ENCODE assay signal across 10 mouse cellular contexts in genomic region chr10:120810053-120810696, GRCm38 (mm10).
DNase-seq lines count a peak whose midpoint lies in the region; ATAC-seq lines count a peak whose summit lies in the region.
"Had no signal": no experiment of that assay in that cellular context is flagged by ENCODE, and none has a peak within 500 bp of the region (broad histone marks: within the 10 kb centered on the region; RNA-seq: fewer than 3 reads in every experiment).

No protein-coding gene starts in this region.

- no peak overlapping the region for H3K4me2 ChIP-seq in intestine, embryonic 15.5 days (replicated peaks)
- H3K4me2 ChIP-seq in intestine, embryonic 16.5 days (ENCODE audit: low read depth, low read length) = no peak overlapping the region
- H3K4me2 ChIP-seq in embryonic facial prominence, embryonic 12.5 days (replicated peaks) = no peak overlapping the region
- 0 out of 2 replicates have a peak overlapping the region, but pooled peaks have one; percentile 2 for H3K4me2 ChIP-seq in limb, embryonic 13.5 days (replicated peaks)
- H3K4me2 ChIP-seq: liver, embryonic 15.5 days had no signal

- H3K9me3 ChIP-seq in intestine, embryonic 15.5 days = no peaks in the 10 kb centered on the region
- no peaks in the 10 kb centered on the region for H3K9me3 ChIP-seq in intestine, embryonic 16.5 days (ENCODE audit: control insufficient read depth, low read length)
- no peaks in the 10 kb centered on the region for H3K9me3 ChIP-seq in embryonic facial prominence, embryonic 12.5 days
- H3K9me3 ChIP-seq in limb, embryonic 13.5 days = no peaks in the 10 kb centered on the region
- H3K9me3 ChIP-seq: liver, embryonic 15.5 days had no signal

- H3K4me3 ChIP-seq in intestine, embryonic 15.5 days (replicated peaks) = no peak overlapping the region
- no peak overlapping the region for H3K4me3 ChIP-seq in intestine, embryonic 16.5 days (ENCODE audit: low read length)
- no peak overlapping the region for H3K4me3 ChIP-seq in embryonic facial prominence, embryonic 12.5 days
- H3K4me3 ChIP-seq in limb, embryonic 13.5 days = no peak overlapping the region
- H3K4me3 ChIP-seq: liver, embryonic 15.5 days had no signal

- no peak overlapping the region for H3K9ac ChIP-seq in intestine, embryonic 15.5 days
- no peak overlapping the region for H3K9ac ChIP-seq in intestine, embryonic 16.5 days (ENCODE audit: low read depth, low read length)
- no peak overlapping the region for H3K9ac ChIP-seq in embryonic facial prominence, embryonic 12.5 days
- no peak overlapping the region for H3K9ac ChIP-seq in limb, embryonic 13.5 days
- H3K9ac ChIP-seq: liver, embryonic 15.5 days had no signal

- WGBS in intestine, embryonic 15.5 days = 40% methylated on average over 14 of the region's 14 CpGs
- 40% methylated on average over 14 of the region's 14 CpGs for WGBS in intestine, embryonic 16.5 days
- WGBS in embryonic facial prominence, embryonic 12.5 days = 22% methylated on average over 14 of the region's 14 CpGs
- 19% methylated on average over 14 of the region's 14 CpGs for WGBS in limb, embryonic 13.5 days

- no peaks in the 10 kb centered on the region for H3K27me3 ChIP-seq in intestine, embryonic 15.5 days (replicated peaks)
- H3K27me3 ChIP-seq in intestine, embryonic 16.5 days (replicated peaks; ENCODE audit: control insufficient read depth, insufficient read depth, low read length) = no peaks in the 10 kb centered on the region
- H3K27me3 ChIP-seq in embryonic facial prominence, embryonic 12.5 days = no peaks in the 10 kb centered on the region
- H3K27me3 ChIP-seq in limb, embryonic 13.5 days = no peaks in the 10 kb centered on the region
- H3K27me3 ChIP-seq: liver, embryonic 15.5 days had no signal

- H3K4me1 ChIP-seq in intestine, embryonic 15.5 days (replicated peaks) = peaks cover 24% of the 10 kb centered on the region; the same call in 1 of the 2 replicates
- peaks cover 23% of the 10 kb centered on the region for H3K4me1 ChIP-seq in intestine, embryonic 16.5 days (ENCODE audit: control insufficient read depth, insufficient read depth, low read length)
- peaks cover 30% of the 10 kb centered on the region for H3K4me1 ChIP-seq in embryonic facial prominence, embryonic 12.5 days
- peaks cover 41% of the 10 kb centered on the region for H3K4me1 ChIP-seq in limb, embryonic 13.5 days

- no peaks in the 10 kb centered on the region for H3K36me3 ChIP-seq in intestine, embryonic 15.5 days
- H3K36me3 ChIP-seq in intestine, embryonic 16.5 days (ENCODE audit: control insufficient read depth, insufficient read depth, low read length) = no peaks in the 10 kb centered on the region
- H3K36me3 ChIP-seq in embryonic facial prominence, embryonic 12.5 days = no peaks in the 10 kb centered on the region; the same call in 1 of the 2 replicates
- no peaks in the 10 kb centered on the region for H3K36me3 ChIP-seq in limb, embryonic 13.5 days
- H3K36me3 ChIP-seq: liver, embryonic 15.5 days had no signal

- no peak for ATAC-seq in intestine, embryonic 15.5 days
- no peak for ATAC-seq in intestine, embryonic 16.5 days
- ATAC-seq in embryonic facial prominence, embryonic 12.5 days (ENCODE audit: insufficient number of reproducible peaks, insufficient read depth, low FRiP score, low TSS enrichment) = no peak
- ATAC-seq in limb, embryonic 13.5 days (ENCODE audit: low FRiP score, low read depth) = no peak

- peak; percentile 70 for DNase-seq in NIH3T3 (ENCODE audit: low read depth)
- DNase-seq in cerebellum, postnatal 14 days = no peak
- no peak for DNase-seq in right cerebral cortex, adult 18-20 months
- DNase-seq: adrenal gland, postnatal 25 days; cerebellum, adult 2 months had no signal

- H3K27ac ChIP-seq in intestine, embryonic 15.5 days = peak overlapping the region; percentile 32
- H3K27ac ChIP-seq in intestine, embryonic 16.5 days (ENCODE audit: low read length) = no peak overlapping the region
- H3K27ac ChIP-seq in embryonic facial prominence, embryonic 12.5 days = peak overlapping the region; percentile 1; the same call in 1 of the 2 replicates
- H3K27ac ChIP-seq in limb, embryonic 13.5 days = peak overlapping the region; percentile 39; the same call in 1 of the 2 replicates
- H3K27ac ChIP-seq: liver, embryonic 15.5 days had no signal
